Mouse (Mus musculus) limb, embryonic 11.5 days (tissue): ENCODE data around the gene Ralgapa1. TPM values are rescaled to one million over a fixed set of nuclear protein-coding genes. Genes with fewer than 3 reads are reported as not detected.
A peak's percentile ranks its signal among the peaks of the same experiment; 100 is the strongest.
"Not testable (repeated sequence)": the region's sequence is repeated elsewhere in the genome, so short reads cannot be mapped to it uniquely, and the experiment has no call there.

Experiments
- ATAC-seq: fragments of 200-750 bp; cut with Nextera tagmentation; 2 replicates; pipeline ENCODE4 v1.8.0; 2017; ENCODE audit warnings: low read depth; ENCODE audit not compliant: insufficient number of reproducible peaks, low FRiP score, low TSS enrichment
- DNase-seq: peaks from one replicate; pipeline ENCODE4 v3.0.0-alpha.2; 2015; ENCODE audit warnings: low spot score
- H3K27ac ChIP-seq: fragments of 300-500 bp; sonication (generic); replicated peaks from 2 replicates; pipeline ENCODE4 v1.5.1; 2014; ENCODE audit warnings: low read depth, mild to moderate bottlenecking, low read length
- H3K27me3 ChIP-seq: fragments of 300-500 bp; sonication (generic); 2 replicates; pipeline ENCODE4 v1.6.1; 2014; ENCODE audit warnings: mild to moderate bottlenecking, low read length, mixed read lengths; ENCODE audit not compliant: control insufficient read depth, insufficient read depth
- H3K36me3 ChIP-seq: fragments of 300-500 bp; sonication (generic); 2 replicates; pipeline ENCODE4 v1.6.1; 2014; ENCODE audit warnings: mild to moderate bottlenecking, low read length, moderate library complexity, mixed read lengths; ENCODE audit not compliant: control insufficient read depth, insufficient read depth
- H3K4me1 ChIP-seq: fragments of 300-500 bp; sonication (generic); 2 replicates; pipeline ENCODE4 v1.6.1; 2014; ENCODE audit warnings: low read length, mixed read lengths; ENCODE audit not compliant: control insufficient read depth, insufficient read depth
- H3K4me2 ChIP-seq: fragments of 300-500 bp; sonication (generic); 2 replicates; pipeline ENCODE4 v1.6.1; 2014; ENCODE audit warnings: low read depth, mild to moderate bottlenecking, moderate library complexity; ENCODE audit not compliant: severe bottlenecking
- H3K4me3 ChIP-seq: fragments of 300-500 bp; sonication (generic); 2 replicates; pipeline ENCODE4 v1.5.1; 2014; ENCODE audit warnings: low read depth, low read length
- H3K9ac ChIP-seq: fragments of 300-500 bp; sonication (generic); 2 replicates; pipeline ENCODE4 v1.6.1; 2014; ENCODE audit warnings: mild to moderate bottlenecking, low read length
- H3K9me3 ChIP-seq: fragments of 300-500 bp; sonication (generic); 2 replicates; pipeline ENCODE4 v1.6.1; 2016; ENCODE audit warnings: low read length; ENCODE audit not compliant: control insufficient read depth
- WGBS: fragments of 180-500 bp; shearing (Covaris S2); extraction: QIAGEN DNeasy Blood & Tissue Kit; methylation state at CpG from one replicate; pipeline ENCODE4 v1.1.7; 2014; 5-methylcytosine and 5-hydroxymethylcytosine counted together
- polyA plus RNA-seq: library from polyadenylated mRNA; unstranded; fragments of >200 nt; fragmentation: Nextera tagmentation; extraction: Ambion mirVana; gene quantifications from 2 replicates; pipeline ENCODE4 v1.2.1, GENCODE M21; 2014

Ralgapa1 gene
- polyA plus RNA-seq, 1 experiment from 2014 or later, result 15.5 TPM

- no peaks in the 10 kb centered on the region for H3K9me3 ChIP-seq
Observed at GRCm38 (mm10) chr12:55824027-55824426, 3.1 kb upstream of the Ralgapa1 start.

GRCm38 (mm10) chr12:55820119-55820660, 777 bp downstream of the Ralgapa1 start:
- peak; percentile 49; the same call in 1 of the 2 replicates for ATAC-seq
- Histone ChIP-seq H3K4me1 (no peaks in the 10 kb centered on the region), H3K9ac (peak overlapping the region; percentile 88), H3K4me3 (peak overlapping the region; percentile 72), H3K27ac (peak overlapping the region; percentile 84), H3K9me3 (no peaks in the 10 kb centered on the region), H3K4me2 (peak overlapping the region; percentile 75), H3K36me3 (no peaks in the 10 kb centered on the region), H3K27me3 (no peaks in the 10 kb centered on the region)
- WGBS, result under 1% methylated on average over 35 of the region's 35 CpGs
- no peak for DNase-seq

More at GRCm38 (mm10) chr12:55824027-55824426, 3.1 kb upstream of the Ralgapa1 start:
- H3K4me2 ChIP-seq, result no peak overlapping the region
- no peaks in the 10 kb centered on the region for H3K4me1 ChIP-seq
- WGBS, result 85% methylated on average over 6 of the region's 6 CpGs
- H3K27ac ChIP-seq, result no peak overlapping the region
- no peak for DNase-seq
- no peak for ATAC-seq
- no peak overlapping the region for H3K9ac ChIP-seq
- no peaks in the 10 kb centered on the region for H3K36me3 ChIP-seq
- H3K27me3 ChIP-seq, result no peaks in the 10 kb centered on the region
- no peak overlapping the region for H3K4me3 ChIP-seq

GRCm38 (mm10) chr12:55816488-55816887, 4.5 kb downstream of the Ralgapa1 start:
- ATAC-seq (no peak), DNase-seq (no peak)
- 93% methylated on average over 5 of the region's 5 CpGs for WGBS
- Histone ChIP-seq H3K4me2 (no peak overlapping the region), H3K9ac (no peak overlapping the region), H3K4me1 (no peaks in the 10 kb centered on the region), H3K9me3 (no peaks in the 10 kb centered on the region), H3K27me3 (no peaks in the 10 kb centered on the region), H3K36me3 (no peaks in the 10 kb centered on the region), H3K27ac (no peak overlapping the region), H3K4me3 (no peak overlapping the region)

- H3K4me1 ChIP-seq, result no peaks in the 10 kb centered on the region
- no peak overlapping the region for H3K4me3 ChIP-seq
- no peaks in the 10 kb centered on the region for H3K9me3 ChIP-seq
- no peak for ATAC-seq
- H3K27ac ChIP-seq, result no peak overlapping the region
- 72% methylated on average over 3 of the region's 3 CpGs for WGBS
- no peak for DNase-seq
- H3K27me3 ChIP-seq, result no peaks in the 10 kb centered on the region
- H3K4me2 ChIP-seq, result no peak overlapping the region
- H3K9ac ChIP-seq, result no peak overlapping the region
- H3K36me3 ChIP-seq, result no peaks in the 10 kb centered on the region
Observed at GRCm38 (mm10) chr12:55805035-55805434, 15.9 kb downstream of the Ralgapa1 start.

GRCm38 (mm10) chr12:55801131-55801530, 19.8 kb downstream of the Ralgapa1 start:
- H3K4me1 ChIP-seq, result no peaks in the 10 kb centered on the region
- 95% methylated on average over 4 of the region's 4 CpGs for WGBS

GRCm38 (mm10) chr12:55800144-55800543, 20.8 kb downstream of the Ralgapa1 start:
- no peak for ATAC-seq
- WGBS, result 91% methylated on average over 5 of the region's 5 CpGs

More at GRCm38 (mm10) chr12:55801131-55801530, 19.8 kb downstream of the Ralgapa1 start:
- no peak overlapping the region for H3K27ac ChIP-seq
- H3K36me3 ChIP-seq, result no peaks in the 10 kb centered on the region
- H3K9ac ChIP-seq, result no peak overlapping the region
- no peak overlapping the region for H3K4me2 ChIP-seq
- no peaks in the 10 kb centered on the region for H3K27me3 ChIP-seq
- H3K9me3 ChIP-seq, result no peaks in the 10 kb centered on the region
- no peak for DNase-seq
- no peak overlapping the region for H3K4me3 ChIP-seq
- ATAC-seq, result no peak

GRCm38 (mm10) chr12:55798745-55799144, 22.2 kb downstream of the Ralgapa1 start:
- no peak for ATAC-seq
- no peak overlapping the region for H3K4me3 ChIP-seq

More at GRCm38 (mm10) chr12:55800144-55800543, 20.8 kb downstream of the Ralgapa1 start:
- Histone ChIP-seq H3K27me3 (no peaks in the 10 kb centered on the region), H3K4me2 (no peak overlapping the region), H3K4me1 (no peaks in the 10 kb centered on the region), H3K9me3 (no peaks in the 10 kb centered on the region), H3K4me3 (no peak overlapping the region), H3K9ac (no peak overlapping the region), H3K27ac (no peak overlapping the region), H3K36me3 (no peaks in the 10 kb centered on the region)
- no peak for DNase-seq

GRCm38 (mm10) chr12:55797103-55797502, 23.9 kb downstream of the Ralgapa1 start:
- H3K4me3 ChIP-seq, result no peak overlapping the region
- H3K27me3 ChIP-seq, result no peaks in the 10 kb centered on the region
- DNase-seq (no peak), ATAC-seq (no peak)
- H3K4me1 ChIP-seq, result no peaks in the 10 kb centered on the region
- 86% methylated on average over 3 of the region's 3 CpGs for WGBS
- no peak overlapping the region for H3K27ac ChIP-seq
- no peaks in the 10 kb centered on the region for H3K9me3 ChIP-seq
- H3K9ac ChIP-seq, result no peak overlapping the region
- H3K36me3 ChIP-seq, result peaks cover 2% of the 10 kb centered on the region; the same call in 1 of the 2 replicates
- H3K4me2 ChIP-seq, result no peak overlapping the region

More at GRCm38 (mm10) chr12:55798745-55799144, 22.2 kb downstream of the Ralgapa1 start:
- no peaks in the 10 kb centered on the region for H3K4me1 ChIP-seq
- H3K27me3 ChIP-seq, result no peaks in the 10 kb centered on the region
- WGBS, result 91% methylated on average over 4 of the region's 4 CpGs
- H3K27ac ChIP-seq, result no peak overlapping the region
- H3K9me3 ChIP-seq, result no peaks in the 10 kb centered on the region
- H3K4me2 ChIP-seq, result no peak overlapping the region
- DNase-seq, result no peak
- no peaks in the 10 kb centered on the region for H3K36me3 ChIP-seq
- H3K9ac ChIP-seq, result no peak overlapping the region

- H3K36me3 ChIP-seq, H3K9me3 ChIP-seq, DNase-seq, ATAC-seq, H3K4me1 ChIP-seq, H3K9ac ChIP-seq, H3K27me3 ChIP-seq, H3K27ac ChIP-seq, H3K4me2 ChIP-seq, H3K4me3 ChIP-seq: not testable (repeated sequence)
- WGBS, result 77% methylated on average over 4 of the region's 4 CpGs
Observed at GRCm38 (mm10) chr12:55794485-55794884, 26.5 kb downstream of the Ralgapa1 start.
